Mouse (Mus musculus) liver, postnatal 0 days (tissue): Measurements from ENCODE around the gene Scgb1a1.

ENCODE experiments used
- CTCF ChIP-seq: sonication (generic); IDR thresholded peaks from 2 replicates; pipeline ENCODE4 v1.5.1; 2016; ENCODE audit warnings: antibody characterized with exemption, low read depth
- EP300 ChIP-seq: IDR thresholded peaks from 2 replicates; pipeline ENCODE4 v1.6.1; 2016; ENCODE audit warnings: antibody characterized with exemption, low read depth, mild to moderate bottlenecking

DNA sequence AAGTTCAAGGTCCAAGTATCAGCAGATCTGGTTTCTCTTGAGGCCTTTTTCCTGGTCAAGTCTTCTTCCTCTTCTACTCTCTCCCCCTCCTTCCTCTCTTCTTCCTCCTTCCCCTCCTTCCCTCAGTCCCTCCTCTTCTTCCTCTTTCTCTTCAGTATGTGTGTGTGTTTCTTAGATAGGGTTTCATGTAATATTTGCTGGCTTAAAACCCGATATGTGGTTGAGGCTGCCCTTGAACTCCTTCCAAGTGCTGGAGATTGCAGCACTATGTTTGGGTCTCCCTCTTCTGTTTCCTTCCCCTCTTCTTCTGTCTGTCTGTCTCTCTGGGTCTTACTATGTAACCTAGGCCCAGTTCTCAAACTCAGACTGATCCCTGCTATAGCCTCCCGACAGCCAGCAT, 24.9 kb downstream of the Scgb1a1 start:
- TF ChIP-seq CTCF (no peak), EP300 (no peak)
